Mouse (Mus musculus): Measurements from ENCODE around the gene Ndufa4l2. TPM values are rescaled to one million over a fixed set of nuclear protein-coding genes. Genes with fewer than 3 reads are reported as not detected.

Ndufa4l2 gene
- polyA plus RNA-seq, 1 experiment from 2014 or later = 5.2 TPM

- Histone ChIP-seq H3K36me3 (peaks cover 95% of the 10 kb centered on the region), H3K27me3 (ENCODE audit: low read depth, poor library complexity, severe bottlenecking) (no peaks in the 10 kb centered on the region), H3K4me3 (no peak overlapping the region), H3K9me3 (replicated peaks) (no peaks in the 10 kb centered on the region), H3K27ac (replicated peaks) (no peak overlapping the region), H3K4me1 (no peaks in the 10 kb centered on the region)
- WGBS = 67% methylated on average over 13 of the region's 13 CpGs
- no peak for DNase-seq (ENCODE audit: low spot score)
Measured at GRCm38 (mm10) chr10:127564301-127564700, 49.5 kb downstream of the Ndufa4l2 start.

Other genes starting within 250 kb of the Ndufa4l2 start
- gene Dctn2, start 248.6 kb upstream of the Ndufa4l2 start, polyA plus RNA-seq (2016; fragmentation: Nextera tagmentation; extraction: Ambion mirVana) = 212 and 239 TPM in 2 replicates
- 11.9 and 13.0 TPM in 2 replicates for gene Mbd6, start 225.9 kb upstream of the Ndufa4l2 start, polyA plus RNA-seq (2016; fragmentation: Nextera tagmentation; extraction: Ambion mirVana)
- 180 and 187 TPM in 2 replicates for gene Mars, start 203.2 kb upstream of the Ndufa4l2 start, polyA plus RNA-seq (2016; fragmentation: Nextera tagmentation; extraction: Ambion mirVana)
- gene Arhgap9, start 193.0 kb upstream of the Ndufa4l2 start, polyA plus RNA-seq (2016; fragmentation: Nextera tagmentation; extraction: Ambion mirVana) = 1.1 and 1.3 TPM in 2 replicates
- 7.8 and 11.0 TPM in 2 replicates for gene Gli1, start 173.0 kb upstream of the Ndufa4l2 start, polyA plus RNA-seq (2016; fragmentation: Nextera tagmentation; extraction: Ambion mirVana)
- 0.02 TPM in 1 of 2 replicates, not detected in the other for gene Inhbe, start 160.6 kb upstream of the Ndufa4l2 start, polyA plus RNA-seq (2016; fragmentation: Nextera tagmentation; extraction: Ambion mirVana)
- gene Inhbc, start 144.5 kb upstream of the Ndufa4l2 start, polyA plus RNA-seq (2016; fragmentation: Nextera tagmentation; extraction: Ambion mirVana) = not detected in 2 replicates
- 29.6 and 34.5 TPM in 2 replicates for gene R3hdm2, start 134.6 kb upstream of the Ndufa4l2 start, polyA plus RNA-seq (2016; fragmentation: Nextera tagmentation; extraction: Ambion mirVana)
- gene Stac3, start 13.3 kb upstream of the Ndufa4l2 start, polyA plus RNA-seq (2016; fragmentation: Nextera tagmentation; extraction: Ambion mirVana) = 0.52 and 0.62 TPM in 2 replicates
- 107 and 121 TPM in 2 replicates for gene Shmt2, start 7.5 kb downstream of the Ndufa4l2 start, polyA plus RNA-seq (2016; fragmentation: Nextera tagmentation; extraction: Ambion mirVana)
- 19.4 and 27.2 TPM in 2 replicates for gene Nxph4, start 19.6 kb downstream of the Ndufa4l2 start, polyA plus RNA-seq (2016; fragmentation: Nextera tagmentation; extraction: Ambion mirVana)
- gene Lrp1, start 106.2 kb downstream of the Ndufa4l2 start, polyA plus RNA-seq (2016; fragmentation: Nextera tagmentation; extraction: Ambion mirVana) = 54.9 and 69.8 TPM in 2 replicates
- gene Stat6, start 128.0 kb downstream of the Ndufa4l2 start, polyA plus RNA-seq (2016; fragmentation: Nextera tagmentation; extraction: Ambion mirVana) = 8.2 and 8.9 TPM in 2 replicates
- 9.0 TPM in 2 replicates for gene Nemp1, start 151.9 kb downstream of the Ndufa4l2 start, polyA plus RNA-seq (2016; fragmentation: Nextera tagmentation; extraction: Ambion mirVana)
- gene Nab2, start 153.6 kb downstream of the Ndufa4l2 start, polyA plus RNA-seq (2016; fragmentation: Nextera tagmentation; extraction: Ambion mirVana) = 3.9 and 4.4 TPM in 2 replicates
- gene Myo1a, start 190.2 kb downstream of the Ndufa4l2 start, polyA plus RNA-seq (2016; fragmentation: Nextera tagmentation; extraction: Ambion mirVana) = 0.41 and 0.69 TPM in 2 replicates
- gene Tac2, start 209.5 kb downstream of the Ndufa4l2 start, polyA plus RNA-seq (2016; fragmentation: Nextera tagmentation; extraction: Ambion mirVana) = not detected in 2 replicates
- gene Zbtb39, start 224.6 kb downstream of the Ndufa4l2 start, polyA plus RNA-seq (2016; fragmentation: Nextera tagmentation; extraction: Ambion mirVana) = 4.3 and 4.7 TPM in 2 replicates
- 0.32 and 0.40 TPM in 2 replicates for gene Gpr182, start 236.8 kb downstream of the Ndufa4l2 start, polyA plus RNA-seq (2016; fragmentation: Nextera tagmentation; extraction: Ambion mirVana)
- gene Rdh1, start 244.8 kb downstream of the Ndufa4l2 start, polyA plus RNA-seq (2016; fragmentation: Nextera tagmentation; extraction: Ambion mirVana) = 0.02 and 0.04 TPM in 2 replicates
- not detected in 2 replicates for gene Rdh16f1, start 244.8 kb downstream of the Ndufa4l2 start, polyA plus RNA-seq (2016; fragmentation: Nextera tagmentation; extraction: Ambion mirVana)